Mouse (Mus musculus): ENCODE measurements at regions not wholly inside any gene's neighbourhood (a gene's known extent, or its start where the extent isn't known, plus 50 kb on each side); places are given as distances from the start of the nearest gene placed in this dataset.

GRCm38 (mm10) chr14:99431697-99432096 lies 133.2 kb downstream of the Klf5 start:
- no peak for DNase-seq

DNA sequence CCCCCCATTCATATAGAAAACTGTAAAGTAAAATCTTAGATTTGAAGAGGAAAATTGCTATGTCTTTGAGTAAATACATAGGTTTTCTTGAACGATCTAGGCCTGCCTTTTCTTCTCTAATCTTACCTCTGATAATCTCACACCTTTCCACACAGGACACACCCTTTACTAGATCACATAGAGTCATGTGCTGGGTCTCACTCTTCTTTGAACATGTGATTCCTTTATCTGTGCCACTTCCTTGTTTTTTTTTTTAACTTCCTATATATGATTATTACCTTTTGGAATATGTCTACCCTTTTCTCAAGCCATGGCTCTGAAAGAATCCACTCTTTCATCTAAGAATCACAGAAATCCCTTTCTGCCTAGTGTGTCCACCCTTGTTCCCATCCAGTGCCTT lies 136.2 kb downstream of the Klf5 start:
- DNase-seq: no peak

- DNase-seq: no peak
These were observed 137.0 kb downstream of the Klf5 start for GRCm38 (mm10) chr14:99435512-99435911.

GRCm38 (mm10) chr14:99436051-99436450 lies 137.6 kb downstream of the Klf5 start:
- no peak for DNase-seq

DNA sequence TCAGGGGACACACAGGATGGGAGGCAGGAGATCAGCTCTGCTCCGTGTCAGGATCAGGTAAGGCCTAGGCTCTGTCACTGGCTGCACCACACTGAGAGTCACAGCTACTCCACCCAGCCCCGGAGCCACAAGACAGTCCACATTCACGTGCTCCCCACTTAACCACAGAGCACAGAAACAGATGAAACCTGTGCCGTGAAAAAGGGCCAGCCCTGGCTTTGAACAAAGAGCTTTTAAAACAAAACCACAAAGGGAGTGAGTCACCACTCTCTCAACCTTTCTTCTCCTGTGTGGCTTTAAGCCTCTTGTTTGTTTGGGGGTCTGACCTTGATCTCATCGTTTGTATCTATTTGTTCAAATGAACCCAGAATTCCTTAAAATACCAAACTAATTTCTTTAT lies 150.6 kb downstream of the Klf5 start:
- no peak for DNase-seq

DNA sequence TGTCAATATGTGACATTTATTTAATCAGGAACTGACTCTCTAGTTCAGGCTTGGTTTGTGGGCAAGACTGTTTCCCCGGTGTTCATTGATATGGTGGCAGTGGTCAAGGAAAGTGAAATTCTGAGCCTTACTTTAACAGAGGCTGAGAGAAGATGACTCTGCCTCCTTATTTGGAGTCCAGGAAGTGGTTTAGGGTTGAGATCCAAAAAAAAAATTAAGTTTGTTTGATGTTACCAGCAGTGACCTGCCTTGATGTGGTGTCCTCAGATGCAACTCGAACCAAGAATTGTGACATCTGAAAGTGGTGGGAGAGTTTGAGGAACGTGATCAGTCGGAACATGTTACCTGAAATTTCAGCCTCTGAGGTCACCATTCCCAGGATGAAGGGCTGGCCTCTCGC lies 151.4 kb downstream of the Klf5 start:
- DNase-seq: no peak

- DNase-seq: peak; percentile 77
These were observed 152.8 kb downstream of the Klf5 start for GRCm38 (mm10) chr14:99451110-99451795.

GRCm38 (mm10) chr14:99453916-99454315 lies 155.4 kb downstream of the Klf5 start:
- DNase-seq: no peak

DNA sequence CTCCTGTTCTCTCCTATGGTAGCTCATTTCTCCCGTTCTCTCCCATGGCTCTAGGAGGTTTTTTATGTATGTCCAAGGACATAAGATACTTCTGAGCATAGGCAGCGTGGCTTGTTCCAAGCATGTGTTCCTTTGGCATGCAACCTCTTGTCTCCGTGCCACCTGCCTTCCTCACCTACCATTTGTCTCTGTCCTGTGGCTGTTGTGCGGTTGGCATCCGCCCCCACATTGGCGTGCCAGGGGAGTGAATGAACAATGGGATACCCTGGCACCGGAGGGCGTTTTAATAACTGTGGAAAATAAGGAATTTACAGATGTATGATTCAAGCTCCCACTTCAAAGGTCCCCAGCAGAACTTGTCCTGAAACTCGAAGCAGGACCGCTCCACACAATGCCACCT lies 158.1 kb downstream of the Klf5 start:
- DNase-seq: no peak

DNA sequence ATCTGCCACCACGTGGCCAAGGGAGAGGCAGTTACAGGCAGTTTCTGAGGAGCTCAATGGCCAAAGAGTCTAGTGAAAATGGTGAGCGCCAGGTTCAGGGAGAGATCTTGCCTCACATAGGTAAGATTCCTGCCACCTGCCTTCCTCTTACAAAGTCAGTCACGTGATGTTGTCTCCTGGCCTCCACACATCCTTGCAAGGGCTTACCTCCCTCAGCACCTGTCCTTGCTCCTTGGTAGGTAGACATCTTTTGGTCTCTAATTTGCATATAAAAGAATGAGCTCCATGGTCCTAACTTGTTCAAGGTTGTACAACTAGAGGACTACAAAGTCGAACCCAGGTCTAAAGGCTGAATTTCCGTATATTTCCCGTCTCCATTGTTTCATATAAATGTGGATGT lies 159.1 kb downstream of the Klf5 start:
- no peak for DNase-seq

DNA sequence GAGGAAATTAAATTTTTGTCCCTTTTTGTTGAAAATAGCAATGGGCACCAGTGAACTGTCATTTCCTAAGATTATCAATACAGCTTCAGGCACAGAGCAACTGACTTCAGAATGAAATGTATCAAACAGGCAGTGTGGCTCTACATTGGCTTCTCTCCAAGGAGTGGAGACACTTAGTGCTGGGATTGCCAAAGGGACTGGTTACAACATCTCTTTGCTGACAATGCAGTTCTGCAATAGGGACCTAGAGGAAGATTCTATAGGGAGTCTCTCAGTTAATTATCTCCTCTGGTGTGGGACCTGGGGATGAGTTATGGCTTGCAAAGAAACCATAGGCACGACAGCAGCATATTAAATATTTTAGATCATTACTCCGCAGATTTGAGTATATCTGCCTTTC lies 173.6 kb downstream of the Klf5 start:
- peak; percentile 32 for DNase-seq

- DNase-seq: no peak
These were observed 176.8 kb downstream of the Klf5 start for GRCm38 (mm10) chr14:99475271-99475670.

DNA sequence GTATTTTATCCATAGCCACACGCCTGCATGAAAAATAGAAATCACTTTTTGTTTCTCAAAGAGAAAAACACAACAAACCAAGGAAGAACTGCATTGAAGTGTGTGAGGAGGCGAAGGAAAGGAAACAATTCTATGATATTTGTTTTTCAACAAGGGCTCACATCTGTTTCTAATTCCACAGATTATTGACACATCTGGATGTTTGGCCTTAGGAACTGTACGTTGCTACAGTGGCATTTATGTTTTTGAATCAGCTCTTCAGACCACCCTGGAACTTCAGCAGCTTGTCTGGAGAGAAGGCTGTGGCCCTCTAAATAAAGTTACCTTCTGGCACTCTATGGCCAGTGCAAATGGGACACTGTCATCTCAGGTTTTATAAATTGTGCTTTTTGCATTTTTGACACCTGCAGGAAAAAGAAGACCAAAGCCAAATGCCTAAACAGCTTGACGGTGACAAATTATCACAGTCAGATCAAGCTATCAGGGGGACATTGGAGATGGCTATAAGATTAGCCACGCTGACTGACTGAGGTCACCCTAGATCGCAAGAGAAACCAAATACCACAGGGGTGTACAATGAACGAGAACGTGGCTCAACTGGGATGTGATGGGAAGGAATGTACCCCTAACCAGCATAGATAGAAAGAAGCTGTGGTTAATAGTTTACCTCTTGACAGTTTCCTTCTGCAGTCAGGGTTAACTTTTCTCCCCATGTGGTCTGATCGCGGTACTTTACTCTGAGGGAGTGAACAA lies 182.0 kb downstream of the Klf5 start:
- DNase-seq: no peak

GRCm38 (mm10) chr14:99487981-99488380 lies 189.5 kb downstream of the Klf5 start:
- no peak for DNase-seq

DNA sequence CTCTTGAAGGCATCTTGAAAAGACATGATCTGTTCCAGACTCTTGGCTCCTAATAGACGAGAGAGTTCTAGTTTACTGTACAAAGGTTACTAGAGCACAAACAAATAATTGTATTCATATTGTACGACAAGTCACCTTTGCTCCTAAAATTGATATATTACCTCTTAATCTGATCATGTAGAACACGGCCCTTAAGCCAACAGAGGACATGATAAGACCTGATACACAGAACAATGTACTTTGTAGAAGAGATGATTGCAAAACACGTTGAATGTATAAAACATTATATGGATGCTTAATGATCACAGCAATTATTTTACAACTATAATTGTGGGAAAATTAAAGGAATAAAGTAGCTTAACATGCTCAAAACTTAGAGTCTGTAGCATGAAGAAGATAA lies 194.7 kb downstream of the Klf5 start:
- no peak for DNase-seq

DNA sequence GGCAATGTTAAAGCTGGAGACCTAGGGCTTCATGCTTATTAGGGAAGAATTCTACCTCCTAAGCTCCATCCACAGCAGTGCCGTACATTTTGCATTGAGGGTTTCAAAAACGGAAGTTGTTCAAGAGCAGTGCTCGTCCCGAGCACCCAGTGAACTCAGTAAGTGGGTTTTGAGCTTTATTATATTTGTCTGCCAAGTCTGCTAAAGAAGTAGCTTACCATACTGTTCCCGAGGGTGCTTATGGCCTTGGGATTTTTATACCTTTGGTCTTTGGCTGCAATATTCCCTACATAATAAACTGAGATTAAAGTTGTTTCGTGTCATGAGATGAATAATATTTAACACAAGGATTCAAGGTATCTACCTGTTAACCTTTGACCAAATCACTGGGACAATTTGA lies 195.2 kb downstream of the Klf5 start:
- DNase-seq: no peak

- no peak for DNase-seq
These were observed 201.2 kb downstream of the Klf5 start for GRCm38 (mm10) chr14:99499502-99500266.

DNA sequence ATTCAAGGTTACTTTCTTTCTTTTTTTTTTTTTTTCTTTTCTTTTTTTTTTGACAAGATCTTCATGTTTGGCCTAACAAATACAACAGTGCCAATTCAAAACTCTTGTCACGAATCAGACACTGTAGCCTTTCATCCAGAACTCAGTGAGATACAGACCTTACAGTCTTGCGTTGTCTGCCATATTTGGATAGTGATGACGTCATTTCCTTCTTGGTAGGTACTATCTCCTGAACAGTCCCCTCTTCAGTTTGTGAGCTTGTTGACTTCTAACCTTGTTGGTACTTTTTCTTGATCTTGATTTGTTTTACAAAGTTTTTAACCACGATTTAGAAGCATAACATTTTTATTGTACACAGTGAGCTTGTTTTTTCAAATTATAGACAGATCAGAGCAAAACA lies 206.4 kb downstream of the Klf5 start:
- no peak for DNase-seq

DNA sequence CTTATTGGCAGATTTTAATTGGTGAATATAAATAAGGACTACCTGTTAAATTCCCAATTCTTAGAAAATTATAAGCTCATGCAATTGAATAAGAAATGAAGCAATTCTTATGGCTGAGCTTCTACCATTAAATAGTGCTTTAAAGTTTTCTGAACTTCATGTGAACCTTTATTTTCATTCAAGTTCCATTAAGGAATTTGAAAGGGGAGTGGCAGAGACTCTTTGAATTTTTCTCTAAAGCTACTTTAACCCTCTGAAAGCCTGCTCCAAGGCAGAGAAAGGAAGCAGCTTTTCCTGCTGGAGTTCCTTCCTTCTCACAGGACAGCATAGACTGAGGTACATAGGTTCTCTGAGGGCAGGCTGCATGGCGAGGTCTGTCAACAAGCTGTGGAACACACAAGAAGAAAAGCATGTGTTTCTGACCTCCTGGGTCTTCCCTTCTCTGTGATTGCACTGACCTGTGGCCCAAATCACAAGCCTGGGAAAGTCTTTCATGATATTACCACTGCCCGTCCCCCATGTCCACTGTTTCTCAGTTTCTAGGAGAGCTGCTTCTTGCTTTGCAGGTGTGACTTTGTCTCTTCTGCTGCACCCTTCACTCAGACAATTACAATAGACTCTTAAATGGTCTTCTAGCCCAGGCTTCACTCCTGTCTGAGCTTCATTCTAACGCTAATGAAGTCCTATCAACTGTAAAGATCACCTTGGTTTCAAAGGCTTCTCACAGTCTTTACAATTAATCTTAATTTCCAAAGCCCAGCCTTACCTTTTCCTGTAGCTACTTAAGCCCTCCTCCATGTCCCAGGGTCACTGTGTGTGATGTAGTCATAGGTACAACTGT lies 211.4 kb downstream of the Klf5 start:
- no peak for DNase-seq

DNA sequence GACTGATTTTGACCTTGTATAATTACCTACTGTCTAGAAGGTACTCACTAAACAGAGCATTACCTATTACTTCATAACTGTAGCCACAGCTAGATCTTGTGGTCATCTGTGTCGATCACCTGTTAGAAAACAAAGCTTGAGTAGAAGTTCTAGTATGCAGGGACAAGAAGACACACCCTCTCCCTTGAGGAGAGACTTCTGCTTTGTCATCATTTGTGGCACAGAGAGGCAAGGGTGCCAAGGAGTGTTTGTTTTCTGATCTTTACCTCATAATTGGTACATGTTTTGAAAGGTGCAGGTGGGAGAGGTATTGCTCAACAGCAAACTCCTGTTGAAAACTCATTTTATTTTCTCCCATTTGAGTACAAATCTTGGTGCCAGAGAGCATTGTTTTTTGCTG lies 217.0 kb downstream of the Klf5 start:
- no peak for DNase-seq

DNA sequence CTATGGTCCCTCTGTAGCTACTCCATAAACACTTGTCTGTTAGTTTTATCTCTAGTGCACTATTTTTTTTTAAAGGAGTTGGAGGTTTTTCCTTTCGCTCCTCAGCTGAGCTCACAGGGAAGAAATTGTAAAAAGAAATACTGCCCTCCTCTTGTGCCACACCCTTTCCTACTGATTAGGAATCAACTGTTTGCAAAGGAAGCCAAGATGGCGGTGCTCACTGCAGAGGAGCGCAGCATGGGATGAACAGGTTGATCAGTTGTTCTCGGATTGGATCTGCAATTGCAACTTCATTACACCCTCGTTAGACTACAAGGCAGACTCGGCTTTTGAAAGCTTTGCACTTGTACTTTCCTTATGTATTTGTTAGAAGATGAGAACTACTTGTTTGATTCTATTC lies 218.2 kb downstream of the Klf5 start:
- no peak for DNase-seq

DNA sequence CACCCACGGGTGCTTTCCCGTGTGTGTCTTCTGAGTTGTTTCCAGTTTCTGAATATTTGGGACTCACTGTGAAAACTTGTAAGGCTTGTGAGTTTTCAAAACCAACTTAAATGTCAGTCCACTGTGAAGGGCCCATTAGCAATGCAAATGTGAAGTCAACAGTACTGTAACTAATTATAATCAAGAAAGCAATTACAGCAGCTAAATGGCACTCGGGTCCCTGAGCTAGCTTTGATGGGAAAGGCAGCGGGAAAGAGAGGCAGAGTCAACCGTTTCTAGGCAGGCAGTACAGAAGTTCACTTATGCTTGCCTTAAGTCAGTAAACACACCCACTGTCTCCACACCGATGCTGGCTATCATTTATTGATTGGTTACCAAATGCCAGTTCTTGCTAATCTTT lies 221.9 kb downstream of the Klf5 start:
- DNase-seq: no peak
